Mouse (Mus musculus) midbrain, embryonic 14.5 days (tissue): ENCODE measurements around the gene Psenen. TPM values are rescaled to one million over a fixed set of nuclear protein-coding genes. Genes with fewer than 3 reads are reported as not detected.

ENCODE experiments used
- ATAC-seq: fragments of 200-750 bp; cut with Nextera tagmentation; 2 replicates; pipeline ENCODE4 v1.8.0; 2017; ENCODE audit warnings: moderate number of reproducible peaks, moderate library complexity; ENCODE audit not compliant: low FRiP score, low TSS enrichment
- DNase-seq: peaks from one replicate; pipeline ENCODE4 v3.0.0-alpha.2; 2015
- H3K27ac ChIP-seq: fragments of 300-500 bp; sonication (generic); replicated peaks from 2 replicates; pipeline ENCODE4 v1.5.1; 2014; ENCODE audit warnings: mild to moderate bottlenecking, low read depth, low read length, moderate library complexity
- H3K27me3 ChIP-seq: fragments of 300-500 bp; sonication (generic); 2 replicates; pipeline ENCODE4 v1.6.1; 2014; ENCODE audit warnings: low read length, control low read depth, mixed read lengths; ENCODE audit not compliant: control insufficient read depth, insufficient read depth
- H3K36me3 ChIP-seq: fragments of 300-500 bp; sonication (generic); 2 replicates; pipeline ENCODE4 v1.6.1; 2014; ENCODE audit warnings: low read length, control low read depth; ENCODE audit not compliant: control insufficient read depth, insufficient read depth
- H3K4me1 ChIP-seq: fragments of 300-500 bp; sonication (generic); 2 replicates; pipeline ENCODE4 v1.6.1; 2014; ENCODE audit warnings: mild to moderate bottlenecking, antibody characterized with exemption, low read length, control low read depth; ENCODE audit not compliant: control insufficient read depth, insufficient read depth
- H3K4me2 ChIP-seq: fragments of 300-500 bp; sonication (generic); 2 replicates; pipeline ENCODE4 v1.6.1; 2014; ENCODE audit warnings: mild to moderate bottlenecking, low read length, moderate library complexity
- H3K4me3 ChIP-seq: fragments of 300-500 bp; sonication (generic); replicated peaks from 2 replicates; pipeline ENCODE4 v1.5.1; 2014; ENCODE audit warnings: low read depth, low read length
- H3K9ac ChIP-seq: fragments of 300-500 bp; sonication (generic); replicated peaks from 2 replicates; pipeline ENCODE4 v1.6.1; 2014; ENCODE audit warnings: mild to moderate bottlenecking, low read length, moderate library complexity
- H3K9me3 ChIP-seq: fragments of 300-500 bp; sonication (generic); 2 replicates; pipeline ENCODE4 v1.6.1; 2016; ENCODE audit warnings: low read length, control low read depth, mixed read lengths; ENCODE audit not compliant: control insufficient read depth
- WGBS: fragments of 180-500 bp; shearing (Covaris S2); extraction: QIAGEN DNeasy Blood & Tissue Kit; methylation state at CpG from one replicate; pipeline ENCODE4 v1.1.7; 2014; 5-methylcytosine and 5-hydroxymethylcytosine counted together
- polyA plus RNA-seq: library from polyadenylated mRNA; unstranded; fragments of >200 nt; fragmentation: Nextera tagmentation; extraction: Ambion mirVana; gene quantifications from 2 replicates; pipeline ENCODE4 v1.2.1, GENCODE M21; 2014

Psenen gene
- polyA plus RNA-seq, 1 experiment from 2014 or later, result 99.1 TPM

- Histone ChIP-seq H3K9me3 (no peaks in the 10 kb centered on the region), H3K27me3 (no peaks in the 10 kb centered on the region), H3K9ac (no peak overlapping the region), H3K4me3 (no peak overlapping the region), H3K36me3 (peaks cover 2% of the 10 kb centered on the region; the same call in 1 of the 2 replicates), H3K4me1 (peaks cover 10% of the 10 kb centered on the region), H3K27ac (no peak overlapping the region), H3K4me2 (no peak overlapping the region)
- no peak for ATAC-seq
- DNase-seq, result no peak
- 27% methylated on average over 4 of the region's 4 CpGs for WGBS
These were observed 28.2 kb upstream of the Psenen start for GRCm38 (mm10) chr7:30591605-30591951.

- Histone ChIP-seq H3K4me2 (no peak overlapping the region), H3K36me3 (peaks cover 7% of the 10 kb centered on the region; the same call in 1 of the 2 replicates), H3K4me1 (peaks cover 10% of the 10 kb centered on the region), H3K27me3 (no peaks in the 10 kb centered on the region), H3K9me3 (no peaks in the 10 kb centered on the region), H3K9ac (no peak overlapping the region), H3K4me3 (no peak overlapping the region), H3K27ac (no peak overlapping the region)
- 88% methylated on average over 9 of the region's 9 CpGs for WGBS
- DNase-seq, result no peak
- no peak for ATAC-seq
These were observed 27.6 kb upstream of the Psenen start for GRCm38 (mm10) chr7:30590927-30591604.

- H3K4me1 ChIP-seq, result peaks cover 10% of the 10 kb centered on the region
- ATAC-seq, result peak; percentile 65
- H3K27me3 ChIP-seq, result no peaks in the 10 kb centered on the region
These were observed 26.2 kb upstream of the Psenen start for GRCm38 (mm10) chr7:30589435-30590301.

GRCm38 (mm10) chr7:30588676-30589434 lies 25.4 kb upstream of the Psenen start, which contains the start of gene Kmt2b:
TSS of gene Kmt2b (minus strand) at chr7:30588726.
- H3K4me3 ChIP-seq, result peak within 1 kb of the TSS; percentile 95
- no peaks in the 10 kb centered on the region for H3K27me3 ChIP-seq
- H3K27ac ChIP-seq, result peak within 1 kb of the TSS; percentile 94
- no peaks in the 10 kb centered on the region for H3K9me3 ChIP-seq
- H3K9ac ChIP-seq, result peak within 1 kb of the TSS; percentile 97
- DNase-seq (peak; percentile 97), ATAC-seq (peak; percentile 95)
- under 1% methylated on average over 56 of the region's 68 CpGs for WGBS
- H3K4me2 ChIP-seq, result peak within 1 kb of the TSS; percentile 72
- H3K36me3 ChIP-seq, result peaks cover 29% of the 10 kb centered on the region
- peaks cover 10% of the 10 kb centered on the region for H3K4me1 ChIP-seq

More at GRCm38 (mm10) chr7:30589435-30590301, 26.2 kb upstream of the Psenen start:
- peak overlapping the region; percentile 95 for H3K4me3 ChIP-seq
- peak overlapping the region; percentile 97 for H3K9ac ChIP-seq
- H3K9me3 ChIP-seq, result no peaks in the 10 kb centered on the region
- H3K4me2 ChIP-seq, result peak overlapping the region; percentile 72
- 30% methylated on average over 40 of the region's 40 CpGs for WGBS
- DNase-seq, result peak; percentile 94
- H3K36me3 ChIP-seq, result peaks cover 21% of the 10 kb centered on the region
- H3K27ac ChIP-seq, result peak overlapping the region; percentile 94

- ATAC-seq, result peak; percentile 44
- under 1% methylated on average over 62 of the region's 67 CpGs for WGBS
- peak overlapping the region; percentile 95 for H3K4me3 ChIP-seq
- peak overlapping the region; percentile 97 for H3K9ac ChIP-seq
- H3K4me1 ChIP-seq, result peaks cover 10% of the 10 kb centered on the region
- DNase-seq, result peak; percentile 51
- peaks cover 37% of the 10 kb centered on the region for H3K36me3 ChIP-seq
- peak overlapping the region; percentile 94 for H3K27ac ChIP-seq
- H3K9me3 ChIP-seq, result no peaks in the 10 kb centered on the region
- peak overlapping the region; percentile 72 for H3K4me2 ChIP-seq
- no peaks in the 10 kb centered on the region for H3K27me3 ChIP-seq
These were observed 24.6 kb upstream of the Psenen start for GRCm38 (mm10) chr7:30587842-30588667.

GRCm38 (mm10) chr7:30586455-30587020 lies 23.1 kb upstream of the Psenen start:
- no peaks in the 10 kb centered on the region for H3K9me3 ChIP-seq
- peaks cover 10% of the 10 kb centered on the region for H3K4me1 ChIP-seq
- H3K9ac ChIP-seq, result no peak overlapping the region
- H3K4me3 ChIP-seq, result no peak overlapping the region
- peak overlapping the region; percentile 72 for H3K4me2 ChIP-seq
- 88% methylated on average over 28 of the region's 28 CpGs for WGBS
- peaks cover 52% of the 10 kb centered on the region for H3K36me3 ChIP-seq
- DNase-seq, result no peak
- no peak overlapping the region for H3K27ac ChIP-seq
- ATAC-seq, result no peak
- no peaks in the 10 kb centered on the region for H3K27me3 ChIP-seq

- 96% methylated on average over 7 of the region's 7 CpGs for WGBS
- no peak overlapping the region for H3K27ac ChIP-seq
- H3K9me3 ChIP-seq, result no peaks in the 10 kb centered on the region
- H3K4me2 ChIP-seq, result no peak overlapping the region
- peaks cover 66% of the 10 kb centered on the region for H3K36me3 ChIP-seq
- H3K27me3 ChIP-seq, result no peaks in the 10 kb centered on the region
- no peak overlapping the region for H3K9ac ChIP-seq
- no peak for ATAC-seq
- DNase-seq, result no peak
- H3K4me1 ChIP-seq, result peaks cover 10% of the 10 kb centered on the region
- H3K4me3 ChIP-seq, result no peak overlapping the region
These were observed 21.7 kb upstream of the Psenen start for GRCm38 (mm10) chr7:30585170-30585569.
